Mouse (Mus musculus) heart, embryonic 16.5 days (tissue): ENCODE data around the gene Car8. TPM values are rescaled to one million over a fixed set of nuclear protein-coding genes. Genes with fewer than 3 reads are reported as not detected.

Experiments
- ATAC-seq: fragments of 200-750 bp; cut with Nextera tagmentation; replicated peaks from 2 replicates; pipeline ENCODE4 v1.8.0; 2017; ENCODE audit warnings: moderate number of reproducible peaks; ENCODE audit not compliant: insufficient read depth, low FRiP score; ENCODE audit errors: extremely low read depth
- H3K27ac ChIP-seq: fragments of 300-500 bp; sonication (generic); 2 replicates; pipeline ENCODE4 v1.5.1; 2014; ENCODE audit warnings: mild to moderate bottlenecking, low read length, control low read depth, moderate library complexity
- H3K27me3 ChIP-seq: fragments of 300-500 bp; sonication (generic); 2 replicates; pipeline ENCODE4 v1.6.1; 2014; ENCODE audit warnings: low read length, mixed read lengths; ENCODE audit not compliant: control insufficient read depth, insufficient read depth
- H3K36me3 ChIP-seq: fragments of 300-500 bp; sonication (generic); 2 replicates; pipeline ENCODE4 v1.6.1; 2014; ENCODE audit not compliant: control insufficient read depth, insufficient read depth
- H3K4me1 ChIP-seq: fragments of 300-500 bp; sonication (generic); 2 replicates; pipeline ENCODE4 v1.6.1; 2014; ENCODE audit warnings: low read length, mixed read lengths; ENCODE audit not compliant: control insufficient read depth, insufficient read depth
- H3K4me2 ChIP-seq: fragments of 300-500 bp; sonication (generic); 2 replicates; pipeline ENCODE4 v1.6.1; 2014; ENCODE audit warnings: low read depth, mild to moderate bottlenecking, control low read depth, low read length
- H3K4me3 ChIP-seq: fragments of 300-500 bp; sonication (generic); 2 replicates; pipeline ENCODE4 v1.5.1; 2014; ENCODE audit warnings: mild to moderate bottlenecking, control low read depth, low read length
- H3K9ac ChIP-seq: fragments of 300-500 bp; sonication (generic); 2 replicates; pipeline ENCODE4 v1.6.1; 2014; ENCODE audit warnings: low read length, control low read depth
- H3K9me3 ChIP-seq: fragments of 300-500 bp; sonication (generic); replicated peaks from 2 replicates; pipeline ENCODE4 v1.6.1; 2016; ENCODE audit warnings: low read length; ENCODE audit not compliant: control insufficient read depth
- WGBS: fragments of 180-500 bp; shearing (Covaris S2); extraction: QIAGEN DNeasy Blood & Tissue Kit; methylation state at CpG from one replicate; pipeline ENCODE4 v1.1.7; 2014; 5-methylcytosine and 5-hydroxymethylcytosine counted together
- polyA plus RNA-seq: library from polyadenylated mRNA; unstranded; fragments of >200 nt; fragmentation: Nextera tagmentation; extraction: Ambion mirVana; gene quantifications from 2 replicates; pipeline ENCODE4 v1.2.1, GENCODE M21; 2015

The Car8 gene
- polyA plus RNA-seq, 1 experiment from 2014 or later, result 12.9 TPM

DNA sequence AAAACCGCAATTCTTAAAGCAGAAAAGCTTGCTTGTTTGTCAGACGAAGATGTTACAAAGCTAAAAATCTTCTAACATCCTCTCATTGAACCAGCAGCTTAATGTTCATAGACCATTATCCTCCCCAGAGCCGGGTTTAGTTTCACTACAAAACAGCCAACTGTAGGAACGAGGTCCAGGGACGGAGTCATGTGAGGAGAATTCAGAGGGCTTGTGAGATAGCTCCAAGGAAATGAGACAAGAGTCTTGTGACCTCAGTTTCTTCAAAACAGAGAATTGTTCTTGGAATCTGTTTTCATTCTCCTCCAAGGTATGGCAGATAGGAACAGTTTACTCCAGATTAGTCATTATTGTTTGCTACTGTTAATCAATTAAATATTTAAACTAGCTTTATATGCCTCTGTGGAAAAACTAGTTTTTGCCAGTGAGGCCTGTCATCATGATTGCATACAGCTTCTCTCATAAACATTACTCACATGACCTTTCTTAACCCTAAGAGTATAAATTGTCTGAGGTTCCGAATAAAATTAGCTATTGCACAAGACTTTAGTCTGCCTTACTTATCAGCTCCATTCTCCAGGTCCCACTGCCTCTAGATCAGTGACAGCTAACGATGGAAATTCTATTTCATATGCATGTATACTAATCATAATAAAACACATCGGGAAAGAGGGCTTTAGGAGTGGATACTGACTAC, 25.8 kb downstream of the Car8 start:
- WGBS, result 61% methylated on average over 8 of the region's 8 CpGs
- H3K4me1 ChIP-seq, result peaks cover 2% of the 10 kb centered on the region; the same call in 1 of the 2 replicates
- H3K27me3 ChIP-seq, result no peaks in the 10 kb centered on the region
- no peak overlapping the region for H3K9ac ChIP-seq
- ATAC-seq, result no peak
- H3K4me3 ChIP-seq, result no peak overlapping the region
- no peak overlapping the region for H3K4me2 ChIP-seq
- H3K27ac ChIP-seq, result no peak overlapping the region
- H3K9me3 ChIP-seq, result no peaks in the 10 kb centered on the region
- H3K36me3 ChIP-seq, result no peaks in the 10 kb centered on the region

GRCm38 (mm10) chr4:8210452-8210851, 28.4 kb downstream of the Car8 start:
- H3K27ac ChIP-seq, result no peak overlapping the region
- no peak for ATAC-seq
- WGBS, result 93% methylated on average over 2 of the region's 2 CpGs

GRCm38 (mm10) chr4:8207924-8208323, 30.9 kb downstream of the Car8 start:
- ATAC-seq, result no peak
- H3K36me3 ChIP-seq, result no peaks in the 10 kb centered on the region
- H3K4me3 ChIP-seq, result no peak overlapping the region
- no peak overlapping the region for H3K4me2 ChIP-seq
- no peaks in the 10 kb centered on the region for H3K9me3 ChIP-seq
- no peaks in the 10 kb centered on the region for H3K27me3 ChIP-seq
- H3K27ac ChIP-seq, result no peak overlapping the region
- 43% methylated on average over 1 of the region's 1 CpGs for WGBS
- no peak overlapping the region for H3K9ac ChIP-seq
- H3K4me1 ChIP-seq, result peaks cover 7% of the 10 kb centered on the region

More at GRCm38 (mm10) chr4:8210452-8210851, 28.4 kb downstream of the Car8 start:
- peaks cover 2% of the 10 kb centered on the region; the same call in 1 of the 2 replicates for H3K4me1 ChIP-seq
- no peak overlapping the region for H3K9ac ChIP-seq
- H3K9me3 ChIP-seq, result no peaks in the 10 kb centered on the region
- no peaks in the 10 kb centered on the region for H3K36me3 ChIP-seq
- H3K4me3 ChIP-seq, result no peak overlapping the region
- H3K4me2 ChIP-seq, result no peak overlapping the region
- no peaks in the 10 kb centered on the region for H3K27me3 ChIP-seq

GRCm38 (mm10) chr4:8206918-8207573, 31.8 kb downstream of the Car8 start:
- H3K4me2 ChIP-seq, result no peak overlapping the region
- 60% methylated on average over 6 of the region's 6 CpGs for WGBS
- H3K4me3 ChIP-seq, result no peak overlapping the region
- H3K36me3 ChIP-seq, result no peaks in the 10 kb centered on the region
- peaks cover 7% of the 10 kb centered on the region for H3K4me1 ChIP-seq
- ATAC-seq, result peak; percentile 73
- no peaks in the 10 kb centered on the region for H3K27me3 ChIP-seq
- peak overlapping the region; percentile 16; the same call in 1 of the 2 replicates for H3K27ac ChIP-seq
- no peaks in the 10 kb centered on the region for H3K9me3 ChIP-seq
- H3K9ac ChIP-seq, result no peak overlapping the region

- WGBS, result 56% methylated on average over 4 of the region's 4 CpGs
- Histone ChIP-seq H3K9me3 (no peaks in the 10 kb centered on the region), H3K36me3 (no peaks in the 10 kb centered on the region), H3K4me2 (no peak overlapping the region), H3K27me3 (no peaks in the 10 kb centered on the region), H3K4me3 (no peak overlapping the region), H3K27ac (peak overlapping the region; percentile 27; the same call in 1 of the 2 replicates), H3K4me1 (peaks cover 10% of the 10 kb centered on the region), H3K9ac (no peak overlapping the region)
- ATAC-seq, result no peak
These were observed 33.7 kb downstream of the Car8 start for GRCm38 (mm10) chr4:8205089-8205649.

GRCm38 (mm10) chr4:8203367-8203766, 35.5 kb downstream of the Car8 start:
- WGBS, result 66% methylated on average over 1 of the region's 1 CpGs
- H3K27me3 ChIP-seq, result no peaks in the 10 kb centered on the region
- H3K4me1 ChIP-seq, result peaks cover 20% of the 10 kb centered on the region
- no peak overlapping the region for H3K4me3 ChIP-seq
- H3K9me3 ChIP-seq, result no peaks in the 10 kb centered on the region
- ATAC-seq, result no peak
- H3K36me3 ChIP-seq, result no peaks in the 10 kb centered on the region
- H3K9ac ChIP-seq, result no peak overlapping the region
- no peak overlapping the region for H3K27ac ChIP-seq
- H3K4me2 ChIP-seq, result no peak overlapping the region

GRCm38 (mm10) chr4:8201631-8202030, 37.2 kb downstream of the Car8 start:
- H3K36me3 ChIP-seq, result no peaks in the 10 kb centered on the region
- no peak overlapping the region for H3K27ac ChIP-seq
- no peaks in the 10 kb centered on the region for H3K9me3 ChIP-seq
- 87% methylated on average over 2 of the region's 2 CpGs for WGBS
- no peak for ATAC-seq
- no peak overlapping the region for H3K4me3 ChIP-seq
- H3K4me1 ChIP-seq, result peaks cover 23% of the 10 kb centered on the region
- no peaks in the 10 kb centered on the region for H3K27me3 ChIP-seq
- H3K9ac ChIP-seq, result no peak overlapping the region
- no peak overlapping the region for H3K4me2 ChIP-seq

GRCm38 (mm10) chr4:8200081-8200480, 38.8 kb downstream of the Car8 start:
- no peaks in the 10 kb centered on the region for H3K27me3 ChIP-seq
- H3K9me3 ChIP-seq, result no peaks in the 10 kb centered on the region
- no peaks in the 10 kb centered on the region for H3K36me3 ChIP-seq
- no peak overlapping the region for H3K9ac ChIP-seq
- 26% methylated on average over 5 of the region's 5 CpGs for WGBS
- H3K4me2 ChIP-seq, result no peak overlapping the region
- H3K4me3 ChIP-seq, result no peak overlapping the region
- ATAC-seq, result peak; percentile 94
- H3K27ac ChIP-seq, result peak overlapping the region; percentile 62
- H3K4me1 ChIP-seq, result peaks cover 17% of the 10 kb centered on the region

GRCm38 (mm10) chr4:8198033-8198432, 40.8 kb downstream of the Car8 start:
- no peak for ATAC-seq
- Histone ChIP-seq H3K9ac (no peak overlapping the region), H3K4me3 (no peak overlapping the region), H3K4me1 (peaks cover 16% of the 10 kb centered on the region), H3K36me3 (no peaks in the 10 kb centered on the region), H3K4me2 (no peak overlapping the region), H3K27me3 (no peaks in the 10 kb centered on the region), H3K9me3 (no peaks in the 10 kb centered on the region), H3K27ac (no peak overlapping the region)
- 48% methylated on average over 5 of the region's 5 CpGs for WGBS
